Mouse (Mus musculus) midbrain, embryonic 13.5 days (tissue): ENCODE measurements at regions not wholly inside any gene's neighbourhood (a gene's known extent, or its start where the extent isn't known, plus 50 kb on each side); places are given as distances from the start of the nearest gene placed in this dataset.
A peak's percentile ranks its signal among the peaks of the same experiment; 100 is the strongest.

Experiments used
- ATAC-seq: fragments of 200-750 bp; cut with Nextera tagmentation; 2 replicates; pipeline ENCODE4 v1.8.0; 2017; ENCODE audit warnings: mild to moderate bottlenecking, moderate TSS enrichment, moderate library complexity
- H3K27ac ChIP-seq: fragments of 300-500 bp; sonication (generic); 2 replicates; pipeline ENCODE4 v1.5.1; 2015; ENCODE audit warnings: inconsistent platforms, mild to moderate bottlenecking, moderate library complexity
- H3K27me3 ChIP-seq: fragments of 300-500 bp; sonication (generic); 2 replicates; pipeline ENCODE4 v1.6.1; 2015; ENCODE audit warnings: mild to moderate bottlenecking, inconsistent platforms
- H3K36me3 ChIP-seq: fragments of 300-500 bp; sonication (generic); 2 replicates; pipeline ENCODE4 v1.6.1; 2015; ENCODE audit warnings: mild to moderate bottlenecking, inconsistent platforms
- H3K4me1 ChIP-seq: fragments of 300-500 bp; sonication (generic); replicated peaks from 2 replicates; pipeline ENCODE4 v1.6.1; 2015; ENCODE audit warnings: inconsistent platforms
- H3K4me2 ChIP-seq: fragments of 300-500 bp; sonication (generic); replicated peaks from 2 replicates; pipeline ENCODE4 v1.6.1; 2015; ENCODE audit warnings: moderate library complexity, mild to moderate bottlenecking, inconsistent platforms
- H3K4me3 ChIP-seq: fragments of 300-500 bp; sonication (generic); replicated peaks from 2 replicates; pipeline ENCODE4 v1.5.1; 2015; ENCODE audit warnings: mild to moderate bottlenecking, inconsistent platforms
- H3K9ac ChIP-seq: fragments of 300-500 bp; sonication (generic); replicated peaks from 2 replicates; pipeline ENCODE4 v1.6.1; 2015; ENCODE audit warnings: mild to moderate bottlenecking, inconsistent platforms
- H3K9me3 ChIP-seq: fragments of 300-500 bp; sonication (generic); 2 replicates; pipeline ENCODE4 v1.6.1; 2016; ENCODE audit warnings: mild to moderate bottlenecking, inconsistent platforms
- WGBS: fragments of 180-500 bp; shearing (Covaris S2); methylation state at CpG from one replicate; pipeline ENCODE4 v1.1.7; 2015; 5-methylcytosine and 5-hydroxymethylcytosine counted together

DNA sequence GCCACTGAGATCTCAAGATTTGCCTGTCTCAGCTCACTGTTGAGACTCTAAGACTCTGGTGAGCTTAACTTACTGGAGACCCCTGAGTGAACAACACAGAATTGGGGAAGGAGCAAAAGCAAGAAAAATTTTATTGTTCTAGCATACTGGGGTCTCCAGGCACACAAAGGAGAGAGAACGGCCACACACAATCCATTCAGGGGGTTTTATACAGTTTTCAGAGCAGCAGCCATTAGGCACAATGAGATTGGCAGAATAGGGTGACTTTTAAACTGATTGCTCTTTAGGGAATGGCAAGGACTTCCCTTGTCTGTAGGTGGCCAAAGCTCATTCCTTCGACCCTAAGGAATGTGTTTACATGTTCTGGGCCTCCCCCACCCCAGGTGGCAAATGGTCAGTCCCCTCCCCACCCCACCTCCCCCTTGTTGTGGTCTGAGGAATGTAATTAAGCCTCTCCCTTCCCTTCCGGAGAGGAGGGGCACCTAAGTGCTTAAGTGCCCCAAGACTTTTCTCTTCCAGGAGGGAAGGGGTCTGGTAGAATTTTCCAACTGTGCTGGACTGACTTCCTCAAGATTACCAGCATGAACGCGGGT, 315.6 kb downstream of the Etv1 start:
- 19% methylated on average over 5 of the region's 5 CpGs for WGBS
- ATAC-seq: no peak
- Histone ChIP-seq H3K9me3 (no peaks in the 10 kb centered on the region), H3K36me3 (no peaks in the 10 kb centered on the region), H3K4me3 (no peak overlapping the region), H3K4me1 (no peaks in the 10 kb centered on the region), H3K27ac (no peak overlapping the region), H3K4me2 (no peak overlapping the region), H3K9ac (no peak overlapping the region), H3K27me3 (no peaks in the 10 kb centered on the region)

DNA sequence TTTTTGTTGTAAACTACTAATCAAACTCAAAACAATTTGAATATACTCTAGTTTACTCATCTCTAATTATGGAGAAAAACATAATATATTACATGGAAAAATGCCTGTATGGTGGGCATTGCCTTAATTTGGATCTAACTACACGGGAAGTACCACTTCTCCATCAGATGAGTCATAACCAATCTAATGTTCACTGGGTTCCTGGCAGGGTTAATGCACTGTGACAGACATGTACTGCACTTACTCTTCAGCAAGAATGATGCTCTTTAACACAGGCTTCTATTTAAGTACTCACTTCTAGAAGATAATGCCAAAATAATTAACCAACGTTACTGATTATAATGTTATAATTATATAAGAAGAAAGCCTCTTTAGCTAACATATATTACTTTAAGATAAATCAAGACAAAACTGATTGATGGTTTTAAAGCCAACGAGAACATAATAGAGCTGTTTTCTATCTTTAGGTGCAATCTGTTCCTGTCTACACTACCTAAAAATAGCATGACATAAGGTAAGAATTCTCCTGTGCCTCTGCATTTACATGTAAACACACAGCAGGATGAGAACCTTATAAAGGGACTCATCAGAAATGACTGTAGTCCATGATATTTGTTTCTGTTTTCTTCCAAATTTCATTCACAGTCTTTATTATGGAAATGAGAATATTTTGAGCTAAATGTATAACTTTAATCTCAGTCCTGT, 344.4 kb downstream of the Etv1 start:
- Histone ChIP-seq H3K27me3 (no peaks in the 10 kb centered on the region), H3K9ac (no peak overlapping the region), H3K27ac (no peak overlapping the region), H3K4me1 (no peaks in the 10 kb centered on the region), H3K4me2 (no peak overlapping the region), H3K36me3 (no peaks in the 10 kb centered on the region), H3K9me3 (no peaks in the 10 kb centered on the region), H3K4me3 (no peak overlapping the region)
- ATAC-seq: no peak
- WGBS: 74% methylated on average over 3 of the region's 3 CpGs

DNA sequence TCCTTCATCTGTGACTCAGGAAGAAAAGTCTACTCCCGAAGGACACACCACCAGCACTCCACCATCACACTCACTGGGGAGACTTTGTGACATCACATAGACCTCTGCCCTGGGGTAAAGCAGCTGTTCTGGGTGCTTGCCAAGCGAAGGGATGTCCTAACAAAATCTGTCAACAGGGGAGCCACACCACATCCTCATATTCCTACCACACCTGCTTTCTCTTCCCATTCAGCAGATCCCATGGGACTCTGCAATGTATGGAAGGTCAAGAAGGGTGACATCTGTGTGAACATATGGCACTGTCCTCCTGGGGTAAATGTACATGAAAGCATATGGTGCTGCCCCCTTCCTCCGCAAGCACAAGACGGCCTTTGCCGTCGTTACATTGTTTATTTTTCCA, 375.5 kb downstream of the Etv1 start:
- H3K4me2 ChIP-seq: no peak overlapping the region
- no peaks in the 10 kb centered on the region for H3K27me3 ChIP-seq
- H3K27ac ChIP-seq: no peak overlapping the region
- no peak overlapping the region for H3K9ac ChIP-seq
- H3K9me3 ChIP-seq: no peaks in the 10 kb centered on the region
- H3K4me1 ChIP-seq: no peaks in the 10 kb centered on the region
- no peaks in the 10 kb centered on the region for H3K36me3 ChIP-seq
- no peak overlapping the region for H3K4me3 ChIP-seq
- no peak for ATAC-seq
- WGBS: 71% methylated on average over 6 of the region's 6 CpGs

DNA sequence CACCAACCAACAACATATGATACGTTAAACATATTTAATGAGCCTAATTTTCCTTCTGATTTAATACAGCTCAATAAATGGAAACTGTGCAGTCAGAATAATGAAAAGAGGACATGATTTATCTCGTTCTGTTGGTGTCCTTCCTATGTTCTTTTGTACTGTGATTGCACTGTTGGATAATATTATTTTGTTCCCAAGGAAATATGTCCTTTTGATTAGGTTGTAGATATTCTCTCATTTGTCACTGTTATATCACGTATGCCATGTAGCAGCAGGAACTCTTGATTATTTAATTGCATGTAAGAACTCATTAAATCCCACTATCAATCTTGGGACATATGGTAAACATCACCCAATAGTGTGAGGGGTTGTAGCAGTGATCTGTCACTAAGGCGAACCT, 397.8 kb downstream of the Etv1 start:
- no peak for ATAC-seq
- no peak overlapping the region for H3K27ac ChIP-seq
- 79% methylated on average over 4 of the region's 4 CpGs for WGBS
- H3K4me3 ChIP-seq: no peak overlapping the region
- no peaks in the 10 kb centered on the region for H3K4me1 ChIP-seq
- no peaks in the 10 kb centered on the region for H3K36me3 ChIP-seq
- H3K9ac ChIP-seq: no peak overlapping the region
- H3K9me3 ChIP-seq: no peaks in the 10 kb centered on the region
- H3K4me2 ChIP-seq: no peak overlapping the region
- H3K27me3 ChIP-seq: no peaks in the 10 kb centered on the region

- no peak overlapping the region for H3K9ac ChIP-seq
- no peak overlapping the region for H3K27ac ChIP-seq
- ATAC-seq: no peak
- H3K4me1 ChIP-seq: no peaks in the 10 kb centered on the region
- H3K9me3 ChIP-seq: no peaks in the 10 kb centered on the region
- H3K27me3 ChIP-seq: no peaks in the 10 kb centered on the region
- no peak overlapping the region for H3K4me3 ChIP-seq
- 49% methylated on average over 4 of the region's 4 CpGs for WGBS
- H3K36me3 ChIP-seq: no peaks in the 10 kb centered on the region
- H3K4me2 ChIP-seq: no peak overlapping the region
Measured at GRCm38 (mm10) chr12:39224073-39224472, 444.9 kb downstream of the Etv1 start.

DNA sequence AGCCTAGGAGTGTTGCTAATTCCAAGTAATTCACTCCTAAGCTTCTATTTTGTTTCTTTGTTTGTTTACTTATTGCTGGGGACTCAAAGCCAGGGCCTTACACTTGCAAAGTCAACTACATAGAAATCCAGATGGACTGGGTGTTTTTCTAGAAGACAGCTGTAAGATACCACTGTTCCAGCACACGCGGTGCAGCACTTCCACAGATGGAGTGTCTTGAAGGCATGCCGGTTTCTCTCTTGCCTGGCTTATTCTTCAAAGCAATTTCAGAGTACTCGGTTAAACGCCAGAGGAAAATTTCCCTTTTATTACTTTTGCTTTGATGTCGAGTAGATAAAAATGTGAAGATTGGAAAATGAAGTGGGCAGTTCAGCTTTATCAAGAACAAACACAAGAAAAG, 477.4 kb downstream of the Etv1 start:
- Histone ChIP-seq H3K9ac (no peak overlapping the region), H3K4me1 (no peaks in the 10 kb centered on the region), H3K36me3 (no peaks in the 10 kb centered on the region), H3K27ac (no peak overlapping the region), H3K4me2 (no peak overlapping the region), H3K27me3 (no peaks in the 10 kb centered on the region), H3K9me3 (no peaks in the 10 kb centered on the region), H3K4me3 (no peak overlapping the region)
- 83% methylated on average over 6 of the region's 6 CpGs for WGBS
- ATAC-seq: no peak

DNA sequence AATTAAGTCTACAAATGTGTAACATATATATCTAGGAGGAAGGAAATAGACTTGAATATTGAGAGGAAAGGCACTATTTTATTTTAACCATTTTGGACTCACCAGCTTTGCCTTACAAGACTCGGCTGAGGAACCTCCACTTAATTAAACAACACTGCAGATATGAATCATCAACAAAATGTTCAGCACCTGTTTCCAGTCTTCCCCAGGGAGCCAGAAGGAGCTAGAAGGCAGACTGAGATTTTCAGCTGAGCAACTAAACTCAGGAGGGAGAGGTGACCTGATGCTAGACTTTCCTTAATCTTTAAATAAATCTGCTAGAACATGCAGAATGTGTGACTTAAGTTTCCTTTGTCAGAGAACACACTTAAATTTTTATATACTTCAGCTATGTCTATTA, 478.4 kb downstream of the Etv1 start:
- Histone ChIP-seq H3K4me1 (no peaks in the 10 kb centered on the region), H3K27me3 (no peaks in the 10 kb centered on the region), H3K4me3 (no peak overlapping the region), H3K27ac (no peak overlapping the region), H3K9me3 (no peaks in the 10 kb centered on the region), H3K36me3 (no peaks in the 10 kb centered on the region), H3K4me2 (no peak overlapping the region), H3K9ac (no peak overlapping the region)
- 84% methylated on average over 1 of the region's 1 CpGs for WGBS
- ATAC-seq: no peak

GRCm38 (mm10) chr12:39289676-39290075, 510.5 kb downstream of the Etv1 start:
- Histone ChIP-seq H3K4me3 (no peak overlapping the region), H3K4me2 (no peak overlapping the region), H3K27me3 (no peaks in the 10 kb centered on the region), H3K9ac (no peak overlapping the region), H3K27ac (no peak overlapping the region), H3K9me3 (no peaks in the 10 kb centered on the region), H3K4me1 (no peaks in the 10 kb centered on the region), H3K36me3 (no peaks in the 10 kb centered on the region)
- no peak for ATAC-seq
- WGBS: 85% methylated on average over 2 of the region's 2 CpGs

- WGBS: 32% methylated on average over 13 of the region's 13 CpGs
- H3K4me2 ChIP-seq: no peak overlapping the region
Measured at GRCm38 (mm10) chr12:39301351-39302212, 522.4 kb downstream of the Etv1 start.

GRCm38 (mm10) chr12:39302213-39302591, 523.0 kb downstream of the Etv1 start:
- no peak overlapping the region for H3K4me3 ChIP-seq
- no peaks in the 10 kb centered on the region for H3K27me3 ChIP-seq
- ATAC-seq: no peak
- no peak overlapping the region for H3K4me2 ChIP-seq
- no peaks in the 10 kb centered on the region for H3K9me3 ChIP-seq
- no peaks in the 10 kb centered on the region for H3K36me3 ChIP-seq
- peaks cover 10% of the 10 kb centered on the region; the same call in 1 of the 2 replicates for H3K4me1 ChIP-seq
- H3K9ac ChIP-seq: no peak overlapping the region
- WGBS: 64% methylated on average over 2 of the region's 2 CpGs
- no peak overlapping the region for H3K27ac ChIP-seq

More at GRCm38 (mm10) chr12:39301351-39302212, 522.4 kb downstream of the Etv1 start:
- Histone ChIP-seq H3K4me1 (peaks cover 10% of the 10 kb centered on the region; the same call in 1 of the 2 replicates), H3K36me3 (no peaks in the 10 kb centered on the region), H3K9me3 (no peaks in the 10 kb centered on the region), H3K27me3 (no peaks in the 10 kb centered on the region), H3K4me3 (no peak overlapping the region), H3K27ac (0 out of 2 replicates have a peak overlapping the region, but pooled peaks have one; percentile 21), H3K9ac (no peak overlapping the region)
- ATAC-seq: peak; percentile 93

GRCm38 (mm10) chr12:39307746-39308145, 528.6 kb downstream of the Etv1 start:
- Histone ChIP-seq H3K4me3 (no peak overlapping the region), H3K36me3 (no peaks in the 10 kb centered on the region), H3K27ac (no peak overlapping the region), H3K27me3 (no peaks in the 10 kb centered on the region), H3K4me2 (no peak overlapping the region), H3K9ac (no peak overlapping the region), H3K9me3 (no peaks in the 10 kb centered on the region), H3K4me1 (no peaks in the 10 kb centered on the region)
- WGBS: 67% methylated on average over 1 of the region's 1 CpGs
- no peak for ATAC-seq

- H3K4me2 ChIP-seq: no peak overlapping the region
- H3K27me3 ChIP-seq: no peaks in the 10 kb centered on the region
- H3K9me3 ChIP-seq: no peaks in the 10 kb centered on the region
- H3K4me1 ChIP-seq: no peaks in the 10 kb centered on the region
- H3K9ac ChIP-seq: no peak overlapping the region
- H3K36me3 ChIP-seq: no peaks in the 10 kb centered on the region
- H3K4me3 ChIP-seq: no peak overlapping the region
- H3K27ac ChIP-seq: no peak overlapping the region
- WGBS: 78% methylated on average over 3 of the region's 3 CpGs
- no peak for ATAC-seq
Measured at GRCm38 (mm10) chr12:39309905-39310304, 530.7 kb downstream of the Etv1 start.
